Mouse (Mus musculus) kidney, adult 2 months (tissue): ENCODE measurements at regions not wholly inside any gene's neighbourhood (a gene's known extent, or its start where the extent isn't known, plus 50 kb on each side); places are given as distances from the start of the nearest gene placed in this dataset.
"Not testable (repeated sequence)": the region's sequence is repeated elsewhere in the genome, so short reads cannot be mapped to it uniquely, and the experiment has no call there.

Experiments
- DNase-seq: peaks from one replicate; pipeline ENCODE4 v3.0.0; 2021
- H3K27ac ChIP-seq: fragments of 200-500 bp; 2 replicates; pipeline ENCODE4 v1.5.1; 2012; ENCODE audit warnings: low read depth, low read length, control low read depth, inconsistent platforms; ENCODE audit not compliant: insufficient read depth
- H3K27me3 ChIP-seq: fragments of 200-500 bp; replicated peaks from 2 replicates; pipeline ENCODE4 v1.6.1; 2012; ENCODE audit warnings: mild to moderate bottlenecking, moderate library complexity, low read length, inconsistent platforms; ENCODE audit not compliant: control insufficient read depth, insufficient read depth
- H3K36me3 ChIP-seq: fragments of 200-500 bp; 2 replicates; pipeline ENCODE4 v1.6.1; 2012; ENCODE audit warnings: mild to moderate bottlenecking, moderate library complexity, low read length, inconsistent platforms; ENCODE audit not compliant: control insufficient read depth, insufficient read depth
- H3K4me1 ChIP-seq: fragments of 200-500 bp; 2 replicates; pipeline ENCODE4 v1.6.1; 2011; ENCODE audit warnings: low read length; ENCODE audit not compliant: control insufficient read depth, insufficient read depth
- H3K4me3 ChIP-seq: fragments of 200-500 bp; 2 replicates; pipeline ENCODE4 v1.5.1; 2011; ENCODE audit warnings: mild to moderate bottlenecking, low read depth, low read length, control low read depth; ENCODE audit not compliant: insufficient read depth
- CTCF ChIP-seq: fragments of 200-500 bp; conservative IDR thresholded peaks from 2 replicates; pipeline ENCODE4 v1.5.1; 2011; ENCODE audit warnings: low read depth, mild to moderate bottlenecking, control low read depth, low read length, moderate library complexity, mixed read lengths; ENCODE audit not compliant: insufficient read depth, insufficient read length
- POLR2A ChIP-seq: fragments of 200-500 bp; IDR thresholded peaks from one replicate; pipeline ENCODE4 v1.6.1; 2011; ENCODE audit warnings: low read depth, low read length, control low read depth
- WGBS: fragments of 180-500 bp; shearing (Covaris S2); methylation state at CpG from one replicate; pipeline ENCODE4 v1.1.7; 2018; 5-methylcytosine and 5-hydroxymethylcytosine counted together

- Histone ChIP-seq H3K4me3 (no peak overlapping the region), H3K27me3 (no peaks in the 10 kb centered on the region), H3K27ac (no peak overlapping the region), H3K36me3 (no peaks in the 10 kb centered on the region), H3K4me1 (no peaks in the 10 kb centered on the region)
- TF ChIP-seq POLR2A (no peak), CTCF (no peak)
- no peak for DNase-seq
- 51% methylated on average over 5 of the region's 5 CpGs for WGBS
Measured at GRCm38 (mm10) chr5:116994508-116994907, 121.4 kb downstream of the Suds3 start.

- TF ChIP-seq POLR2A = no peak
- TF ChIP-seq CTCF = no peak
- no peak for DNase-seq
- H3K27me3 ChIP-seq = no peaks in the 10 kb centered on the region
- WGBS = 58% methylated on average over 1 of the region's 1 CpGs
- no peaks in the 10 kb centered on the region for H3K36me3 ChIP-seq
- H3K27ac ChIP-seq = no peak overlapping the region
- no peak overlapping the region for H3K4me3 ChIP-seq
- H3K4me1 ChIP-seq = no peaks in the 10 kb centered on the region
Measured at GRCm38 (mm10) chr5:116993674-116994073, 122.2 kb downstream of the Suds3 start.

- H3K27ac ChIP-seq = no peak overlapping the region
- H3K27me3 ChIP-seq = no peaks in the 10 kb centered on the region
- H3K36me3 ChIP-seq = no peaks in the 10 kb centered on the region
- WGBS = 34% methylated on average over 6 of the region's 6 CpGs
- DNase-seq = no peak
- H3K4me1 ChIP-seq = no peaks in the 10 kb centered on the region
- TF ChIP-seq POLR2A (no peak), CTCF (no peak)
- no peak overlapping the region for H3K4me3 ChIP-seq
Measured at GRCm38 (mm10) chr5:116991461-116991860, 124.5 kb downstream of the Suds3 start.

- WGBS = 87% methylated on average over 4 of the region's 4 CpGs
- not testable (repeated sequence) for H3K36me3 ChIP-seq, H3K27me3 ChIP-seq, H3K27ac ChIP-seq, DNase-seq, H3K4me1 ChIP-seq, H3K4me3 ChIP-seq
Measured at GRCm38 (mm10) chr5:116971474-116971873, 144.4 kb downstream of the Suds3 start.

GRCm38 (mm10) chr5:116964171-116964570, 151.7 kb downstream of the Suds3 start:
- no peak for DNase-seq
- H3K27ac ChIP-seq = no peak overlapping the region
- H3K4me1 ChIP-seq = no peaks in the 10 kb centered on the region
- H3K36me3 ChIP-seq = no peaks in the 10 kb centered on the region
- 85% methylated on average over 7 of the region's 7 CpGs for WGBS
- no peaks in the 10 kb centered on the region for H3K27me3 ChIP-seq
- H3K4me3 ChIP-seq = no peak overlapping the region
- TF ChIP-seq CTCF (no peak), POLR2A (no peak)

- TF ChIP-seq POLR2A = no peak
- TF ChIP-seq CTCF = no peak
- Histone ChIP-seq H3K4me1 (no peaks in the 10 kb centered on the region), H3K27ac (no peak overlapping the region), H3K27me3 (no peaks in the 10 kb centered on the region), H3K4me3 (no peak overlapping the region), H3K36me3 (no peaks in the 10 kb centered on the region)
- DNase-seq = no peak
- WGBS = 64% methylated on average over 2 of the region's 2 CpGs
Measured at GRCm38 (mm10) chr5:116963106-116963505, 152.8 kb downstream of the Suds3 start.

- Histone ChIP-seq H3K36me3 (no peaks in the 10 kb centered on the region), H3K27me3 (no peaks in the 10 kb centered on the region), H3K4me3 (no peak overlapping the region), H3K4me1 (no peaks in the 10 kb centered on the region), H3K27ac (no peak overlapping the region)
- TF ChIP-seq CTCF = no peak
- TF ChIP-seq POLR2A = no peak
- no peak for DNase-seq
- 38% methylated on average over 8 of the region's 8 CpGs for WGBS
Measured at GRCm38 (mm10) chr5:116960041-116960440, 155.9 kb downstream of the Suds3 start.

GRCm38 (mm10) chr5:116958141-116958540, 157.8 kb downstream of the Suds3 start:
- WGBS = 77% methylated on average over 5 of the region's 5 CpGs
- Histone ChIP-seq H3K4me3 (no peak overlapping the region), H3K27me3 (no peaks in the 10 kb centered on the region), H3K36me3 (no peaks in the 10 kb centered on the region), H3K4me1 (no peaks in the 10 kb centered on the region), H3K27ac (no peak overlapping the region)
- no peak for TF ChIP-seq CTCF
- TF ChIP-seq POLR2A = no peak
- no peak for DNase-seq
